21 mouse cellular contexts compared by ENCODE assay signal in genomic region chr12:117269310-117269709, GRCm38 (mm10).
A peak's percentile ranks its signal among the peaks of the same experiment; 100 is the strongest.
DNase-seq lines count a peak whose midpoint lies in the region; ATAC-seq and TF ChIP-seq lines count a peak whose summit lies in the region.
"Had no signal": no experiment of that assay in that cellular context is flagged by ENCODE, and none has a peak within 500 bp of the region (broad histone marks: within the 10 kb centered on the region; RNA-seq: fewer than 3 reads in every experiment).

No protein-coding gene starts in this region.

- peak; percentile 36; the same call in 1 of the 2 replicates for ATAC-seq in hindbrain, embryonic 12.5 days (ENCODE audit: low FRiP score)
- ATAC-seq in midbrain, embryonic 11.5 days (ENCODE audit: low FRiP score), result no peak
- ATAC-seq in neural tube, embryonic 14.5 days (ENCODE audit: low read depth), result no peak
- ATAC-seq: intestine, embryonic 15.5 days; lung, postnatal 0 days had no signal

- no peaks in the 10 kb centered on the region for H3K9me3 ChIP-seq in hindbrain, embryonic 12.5 days (replicated peaks)
- H3K9me3 ChIP-seq in midbrain, embryonic 11.5 days (ENCODE audit: control insufficient read depth, low read length), result no peaks in the 10 kb centered on the region
- no peaks in the 10 kb centered on the region for H3K9me3 ChIP-seq in neural tube, embryonic 14.5 days (ENCODE audit: control insufficient read depth, low read length)
- H3K9me3 ChIP-seq: intestine, embryonic 15.5 days; limb, embryonic 15.5 days; liver, embryonic 15.5 days had no signal

- 46% methylated on average over 4 of the region's 4 CpGs for WGBS in hindbrain, embryonic 12.5 days
- WGBS in midbrain, embryonic 11.5 days, result 53% methylated on average over 4 of the region's 4 CpGs
- WGBS in neural tube, embryonic 14.5 days, result 41% methylated on average over 4 of the region's 4 CpGs

- H3K4me2 ChIP-seq in hindbrain, embryonic 12.5 days (replicated peaks), result no peak overlapping the region
- H3K4me2 ChIP-seq in midbrain, embryonic 11.5 days, result no peak overlapping the region
- no peak overlapping the region for H3K4me2 ChIP-seq in neural tube, embryonic 14.5 days (ENCODE audit: low read depth, low read length)
- H3K4me2 ChIP-seq: intestine, embryonic 15.5 days; limb, embryonic 15.5 days; liver, embryonic 15.5 days had no signal

- H3K27ac ChIP-seq in layer of hippocampus, adult 2 months, result peak overlapping the region; percentile 67; the same call in 1 of the 2 replicates
- H3K27ac ChIP-seq in hindbrain, embryonic 12.5 days, result peak overlapping the region; percentile 76
- peak overlapping the region; percentile 61 for H3K27ac ChIP-seq in midbrain, embryonic 11.5 days (ENCODE audit: low read depth, low read length)
- H3K27ac ChIP-seq in neural tube, embryonic 14.5 days (ENCODE audit: low read depth, low read length), result peak overlapping the region; percentile 7; the same call in 1 of the 2 replicates
- H3K27ac ChIP-seq: gastrocnemius, adult 2 months; intestine, embryonic 15.5 days; limb, embryonic 15.5 days; liver, embryonic 15.5 days; stomach, postnatal 0 days had no signal

- no peak for DNase-seq in layer of hippocampus, adult 2 months (ENCODE audit: low spot score in 2 of 2)
- DNase-seq in layer of hippocampus, postnatal 25 days (ENCODE audit: extremely low spot score in 1 of 2, low spot score in 1 of 2), result no peak
- DNase-seq in midbrain, embryonic 11.5 days (ENCODE audit: low spot score, missing footprints), result peak; percentile 77
- DNase-seq in frontal cortex, postnatal 14 days (ENCODE audit: low spot score in 2 of 2), result no peak
- DNase-seq in heart, adult 8-10 months (ENCODE audit: low spot score), result no peak
- no peak for DNase-seq in urinary bladder, postnatal 36 days (ENCODE audit: low spot score in 2 of 2)
- DNase-seq: adrenal gland, postnatal 36 days; cerebellum, adult 18-20 months; cerebellum, postnatal 25 days; gastrocnemius, adult 2 months; heart, postnatal 36 days; kidney, adult 9 months; kidney, postnatal 36 days; right cerebral cortex, postnatal 4 days had no signal

- H3K4me1 ChIP-seq in hindbrain, embryonic 12.5 days, result peaks cover 45% of the 10 kb centered on the region
- H3K4me1 ChIP-seq in midbrain, embryonic 11.5 days (ENCODE audit: control insufficient read depth, insufficient read depth, low read length), result peaks cover 49% of the 10 kb centered on the region
- peaks cover 15% of the 10 kb centered on the region for H3K4me1 ChIP-seq in neural tube, embryonic 14.5 days (ENCODE audit: control insufficient read depth, insufficient read depth, low read length)
- H3K4me1 ChIP-seq: intestine, embryonic 15.5 days; limb, embryonic 15.5 days; liver, embryonic 15.5 days had no signal

- no peak overlapping the region for H3K9ac ChIP-seq in hindbrain, embryonic 12.5 days
- no peak overlapping the region for H3K9ac ChIP-seq in midbrain, embryonic 11.5 days (ENCODE audit: low read length)
- no peak overlapping the region for H3K9ac ChIP-seq in neural tube, embryonic 14.5 days (replicated peaks; ENCODE audit: low read depth, low read length)
- H3K9ac ChIP-seq: intestine, embryonic 15.5 days; limb, embryonic 15.5 days; liver, embryonic 15.5 days had no signal

- H3K4me3 ChIP-seq in layer of hippocampus, adult 2 months, result no peak overlapping the region
- H3K4me3 ChIP-seq in hindbrain, embryonic 12.5 days, result no peak overlapping the region
- H3K4me3 ChIP-seq in midbrain, embryonic 11.5 days (ENCODE audit: low read depth, low read length), result no peak overlapping the region
- H3K4me3 ChIP-seq in neural tube, embryonic 14.5 days (ENCODE audit: low read depth, low read length), result no peak overlapping the region
- H3K4me3 ChIP-seq: gastrocnemius, adult 2 months; intestine, embryonic 15.5 days; limb, embryonic 15.5 days; liver, embryonic 15.5 days had no signal

- no peaks in the 10 kb centered on the region for H3K27me3 ChIP-seq in hindbrain, embryonic 12.5 days
- H3K27me3 ChIP-seq in midbrain, embryonic 11.5 days (ENCODE audit: control insufficient read depth, insufficient read depth, low read length), result no peaks in the 10 kb centered on the region
- H3K27me3 ChIP-seq in neural tube, embryonic 14.5 days (ENCODE audit: control insufficient read depth, insufficient read depth, low read length), result no peaks in the 10 kb centered on the region
- H3K27me3 ChIP-seq: intestine, embryonic 15.5 days; limb, embryonic 15.5 days; liver, embryonic 15.5 days had no signal

- peaks cover 7% of the 10 kb centered on the region; the same call in 1 of the 2 replicates for H3K36me3 ChIP-seq in hindbrain, embryonic 12.5 days
- peaks cover 20% of the 10 kb centered on the region for H3K36me3 ChIP-seq in midbrain, embryonic 11.5 days (ENCODE audit: control insufficient read depth, insufficient read depth, low read length)
- H3K36me3 ChIP-seq in neural tube, embryonic 14.5 days (ENCODE audit: control insufficient read depth, insufficient read depth, low read length), result no peaks in the 10 kb centered on the region
- H3K36me3 ChIP-seq: intestine, embryonic 15.5 days; limb, embryonic 15.5 days; liver, embryonic 15.5 days had no signal

- TF ChIP-seq CTCF in layer of hippocampus, adult 2 months (conservative IDR thresholded peaks at IDR 0.05), result no peak

Comparison
In these comparisons a context has a peak if more than half of its experiments do, and no peak if none do; other contexts are left out.
1. H3K27ac ChIP-seq: peak in every context shown above with its lines; median percentile 76 in hindbrain, embryonic 12.5 days; 67 in layer of hippocampus, adult 2 months; 61 in midbrain, embryonic 11.5 days; 7 in neural tube, embryonic 14.5 days.